Mouse (Mus musculus) CH12F3 (cell line): Measurements from ENCODE around the gene Copz2.

Experiments
- in situ Hi-C: fragments of 300-500 bp; cut with MboI; formaldehyde crosslinking; loops from 2 replicates; pipeline ENCODE4 v1.14.3; 2020; ENCODE audit warnings: low sequenced_read_pairs

Copz2 gene

GRCm38 (mm10) chr11:96899449-96900306 lies 50.0 kb downstream of the Copz2 start:
- in situ Hi-C loops, result no loop called here

- in situ Hi-C loops, result no loop called here
These were observed 51.7 kb downstream of the Copz2 start for GRCm38 (mm10) chr11:96901332-96901731.

- in situ Hi-C loops, result no loop called here
These were observed 53.3 kb downstream of the Copz2 start for GRCm38 (mm10) chr11:96902639-96903635.

- in situ Hi-C loops, result no loop called here
These were observed 56.9 kb downstream of the Copz2 start for GRCm38 (mm10) chr11:96906431-96907161.

- in situ Hi-C loops, result no loop called here
These were observed 58.9 kb downstream of the Copz2 start for GRCm38 (mm10) chr11:96908594-96908993.

- in situ Hi-C loops, result loop anchor here (10.0 kb wide), 1 partner anchor 45 kb away; no protein-coding TSS in a partner anchor
These were observed 60.3 kb downstream of the Copz2 start for GRCm38 (mm10) chr11:96910003-96910402.
